Mouse (Mus musculus): ENCODE data around the gene Wdtc1. TPM values are rescaled to one million over a fixed set of nuclear protein-coding genes. Genes with fewer than 3 reads are reported as not detected.

Gene Wdtc1
- total and polyA plus RNA-seq, 2 experiments from 2014 or later: 14.9 to 47.7 TPM

GRCm38 (mm10) chr4:133285950-133286349 lies 67.3 kb downstream of the Wdtc1 start:
- ATAC-seq (no peak), DNase-seq (ENCODE audit: low spot score) (no peak)
- Histone ChIP-seq H3K27me3 (ENCODE audit: insufficient read depth, low read length) (no peaks in the 10 kb centered on the region), H3K9me3 (ENCODE audit: low read length) (no peaks in the 10 kb centered on the region), H3K36me3 (ENCODE audit: insufficient read depth, low read length) (no peaks in the 10 kb centered on the region), H3K4me3 (ENCODE audit: low read length) (no peak overlapping the region), H3K4me2 (ENCODE audit: low read depth, low read length) (no peak overlapping the region), H3K9ac (replicated peaks; ENCODE audit: low read length) (no peak overlapping the region), H3K4me1 (ENCODE audit: insufficient read depth, low read length) (no peaks in the 10 kb centered on the region), H3K27ac (no peak overlapping the region)
- WGBS: 91% methylated on average over 5 of the region's 5 CpGs
- no peak for TF ChIP-seq CTCF (IDR thresholded peaks at IDR 0.05; ENCODE audit: low read depth)

GRCm38 (mm10) chr4:133285299-133285698 lies 68.0 kb downstream of the Wdtc1 start:
- H3K9ac ChIP-seq (replicated peaks; ENCODE audit: low read length): no peak overlapping the region
- DNase-seq (ENCODE audit: low spot score) (no peak), ATAC-seq (no peak)
- no peak for TF ChIP-seq CTCF (IDR thresholded peaks at IDR 0.05; ENCODE audit: low read depth)
- no peak overlapping the region for H3K4me3 ChIP-seq (ENCODE audit: low read length)
- no peaks in the 10 kb centered on the region for H3K27me3 ChIP-seq (ENCODE audit: insufficient read depth, low read length)
- no peaks in the 10 kb centered on the region for H3K4me1 ChIP-seq (ENCODE audit: insufficient read depth, low read length)
- no peaks in the 10 kb centered on the region for H3K9me3 ChIP-seq (ENCODE audit: low read length)
- 72% methylated on average over 3 of the region's 3 CpGs for WGBS
- H3K27ac ChIP-seq: no peak overlapping the region
- H3K4me2 ChIP-seq (ENCODE audit: low read depth, low read length): no peak overlapping the region
- no peaks in the 10 kb centered on the region for H3K36me3 ChIP-seq (ENCODE audit: insufficient read depth, low read length)

- 20% methylated on average over 4 of the region's 4 CpGs for WGBS
- no peak overlapping the region for H3K4me3 ChIP-seq (ENCODE audit: low read length)
- H3K27ac ChIP-seq: peak overlapping the region; percentile 76; the same call in 1 of the 2 replicates
- no peaks in the 10 kb centered on the region for H3K4me1 ChIP-seq (ENCODE audit: insufficient read depth, low read length)
- no peaks in the 10 kb centered on the region for H3K9me3 ChIP-seq (ENCODE audit: low read length)
- no peaks in the 10 kb centered on the region for H3K36me3 ChIP-seq (ENCODE audit: insufficient read depth, low read length)
- DNase-seq (ENCODE audit: low spot score) (no peak), ATAC-seq (no peak)
- no peak overlapping the region for H3K9ac ChIP-seq (replicated peaks; ENCODE audit: low read length)
- no peak overlapping the region for H3K4me2 ChIP-seq (ENCODE audit: low read depth, low read length)
- TF ChIP-seq CTCF (IDR thresholded peaks at IDR 0.05; ENCODE audit: low read depth): peak; percentile 26
- no peaks in the 10 kb centered on the region for H3K27me3 ChIP-seq (ENCODE audit: insufficient read depth, low read length)
These were observed 70.6 kb downstream of the Wdtc1 start for GRCm38 (mm10) chr4:133282656-133283055.

GRCm38 (mm10) chr4:133281951-133282481 lies 71.3 kb downstream of the Wdtc1 start:
- Histone ChIP-seq H3K9ac (replicated peaks; ENCODE audit: low read length) (0 out of 2 replicates have a peak overlapping the region, but pooled peaks have one; percentile 13), H3K27me3 (ENCODE audit: insufficient read depth, low read length) (no peaks in the 10 kb centered on the region), H3K4me1 (ENCODE audit: insufficient read depth, low read length) (no peaks in the 10 kb centered on the region), H3K36me3 (ENCODE audit: insufficient read depth, low read length) (no peaks in the 10 kb centered on the region), H3K9me3 (ENCODE audit: low read length) (no peaks in the 10 kb centered on the region), H3K4me3 (ENCODE audit: low read length) (no peak overlapping the region), H3K4me2 (ENCODE audit: low read depth, low read length) (no peak overlapping the region), H3K27ac (peak overlapping the region; percentile 76)
- no peak for TF ChIP-seq CTCF (IDR thresholded peaks at IDR 0.05; ENCODE audit: low read depth)
- peak; percentile 10; the same call in 1 of the 2 replicates for ATAC-seq
- DNase-seq (ENCODE audit: low spot score): peak; percentile 68
- WGBS: 26% methylated on average over 5 of the region's 5 CpGs

GRCm38 (mm10) chr4:133281513-133281912 lies 71.8 kb downstream of the Wdtc1 start:
- no peak for DNase-seq (ENCODE audit: low spot score)

GRCm38 (mm10) chr4:133278482-133278881 lies 74.8 kb downstream of the Wdtc1 start:
- H3K27ac ChIP-seq: peak overlapping the region; percentile 94
- no peak for TF ChIP-seq CTCF (IDR thresholded peaks at IDR 0.05; ENCODE audit: low read depth)
- H3K4me3 ChIP-seq (ENCODE audit: low read length): no peak overlapping the region
- H3K36me3 ChIP-seq (ENCODE audit: insufficient read depth, low read length): no peaks in the 10 kb centered on the region
- DNase-seq (ENCODE audit: low spot score) (no peak), ATAC-seq (no peak)
- no peaks in the 10 kb centered on the region for H3K4me1 ChIP-seq (ENCODE audit: insufficient read depth, low read length)
- no peaks in the 10 kb centered on the region for H3K9me3 ChIP-seq (ENCODE audit: low read length)
- no peaks in the 10 kb centered on the region for H3K27me3 ChIP-seq (ENCODE audit: insufficient read depth, low read length)
- peak overlapping the region; percentile 83 for H3K4me2 ChIP-seq (ENCODE audit: low read depth, low read length)
- no peak overlapping the region for H3K9ac ChIP-seq (replicated peaks; ENCODE audit: low read length)
- 91% methylated on average over 3 of the region's 3 CpGs for WGBS

More at GRCm38 (mm10) chr4:133281513-133281912, 71.8 kb downstream of the Wdtc1 start:
- no peaks in the 10 kb centered on the region for H3K36me3 ChIP-seq (ENCODE audit: insufficient read depth, low read length)
- no peak for TF ChIP-seq CTCF (IDR thresholded peaks at IDR 0.05; ENCODE audit: low read depth)
- H3K27me3 ChIP-seq (ENCODE audit: insufficient read depth, low read length): no peaks in the 10 kb centered on the region
- peak overlapping the region; percentile 76 for H3K27ac ChIP-seq
- 49% methylated on average over 7 of the region's 7 CpGs for WGBS
- no peak for ATAC-seq
- no peak overlapping the region for H3K4me2 ChIP-seq (ENCODE audit: low read depth, low read length)
- 0 out of 2 replicates have a peak overlapping the region, but pooled peaks have one; percentile 13 for H3K9ac ChIP-seq (replicated peaks; ENCODE audit: low read length)
- H3K4me1 ChIP-seq (ENCODE audit: insufficient read depth, low read length): no peaks in the 10 kb centered on the region
- H3K4me3 ChIP-seq (ENCODE audit: low read length): no peak overlapping the region
- H3K9me3 ChIP-seq (ENCODE audit: low read length): no peaks in the 10 kb centered on the region

GRCm38 (mm10) chr4:133278067-133278466 lies 75.2 kb downstream of the Wdtc1 start:
- no peaks in the 10 kb centered on the region for H3K36me3 ChIP-seq (ENCODE audit: insufficient read depth, low read length)
- no peaks in the 10 kb centered on the region for H3K9me3 ChIP-seq (ENCODE audit: low read length)
- no peaks in the 10 kb centered on the region for H3K27me3 ChIP-seq (ENCODE audit: insufficient read depth, low read length)
- 25% methylated on average over 6 of the region's 6 CpGs for WGBS
- H3K4me2 ChIP-seq (ENCODE audit: low read depth, low read length): peak overlapping the region; percentile 83
- TF ChIP-seq CTCF (IDR thresholded peaks at IDR 0.05; ENCODE audit: low read depth): no peak
- peak overlapping the region; percentile 94 for H3K27ac ChIP-seq
- DNase-seq (ENCODE audit: low spot score) (no peak), ATAC-seq (no peak)
- H3K4me1 ChIP-seq (ENCODE audit: insufficient read depth, low read length): no peaks in the 10 kb centered on the region
- peak overlapping the region; percentile 83 for H3K9ac ChIP-seq (replicated peaks; ENCODE audit: low read length)
- peak overlapping the region; percentile 71 for H3K4me3 ChIP-seq (ENCODE audit: low read length)

Measured in hindbrain, postnatal 0 days (tissue).